Mouse (Mus musculus) adrenal gland, adult 18-20 months (tissue): ENCODE results near the gene Sh3gl2. TPM values are rescaled to one million over a fixed set of nuclear protein-coding genes. Genes with fewer than 3 reads are reported as not detected.

Experiments used
- DNase-seq, 2 experiments: peaks; one replicate each; pipeline ENCODE4 v3.0.0; 2021 to 2022; ENCODE audit warnings: low spot score in 2 of 2
- long read RNA-seq, 2 experiments: library from polyadenylated mRNA; stranded (forward); transcript quantifications; one replicate each; pipeline ENCODE4 v2.0.0; 2021
- total RNA-seq, 2 experiments: library from RNA; stranded (reverse); gene quantifications; 1 replicate in 1 of 2; 2 replicates in 1 of 2; pipeline ENCODE4 v1.2.3; 2021

Sh3gl2 gene
- 10 to 100 TPM; 24.0 to 32.9 TPM for total RNA-seq
- long read RNA-seq, experiment 1, transcript Sh3gl2-201 (9 exons, 2,822 nt): major isoform, 11 of 13 reads
- long read RNA-seq, experiment 1, partial matches to known transcripts: 1 of 13 reads
- long read RNA-seq, experiment 1, other reads (novel, unspliced or antisense): 1 of 13 reads
- long read RNA-seq, experiment 2, transcript Sh3gl2-201 (9 exons, 2,822 nt): major isoform, 48 of 54 reads
- long read RNA-seq, experiment 2, partial matches to known transcripts: 2 of 54 reads
- long read RNA-seq, experiment 2, other reads (novel, unspliced or antisense): 4 of 54 reads

GRCm38 (mm10) chr4:85205071-85205635, at the start of gene Sh3gl2:
Gene Sh3gl2, plus strand, starts transcription at chr4:85205126.
- peak; percentile 50 to 62 for DNase-seq

- DNase-seq: no peak
These were observed 43.8 kb upstream of the Sh3gl2 start for GRCm38 (mm10) chr4:85161156-85161555.

- peak; percentile 37 to 47 for DNase-seq
These were observed 42.2 kb upstream of the Sh3gl2 start for GRCm38 (mm10) chr4:85162468-85163312.

GRCm38 (mm10) chr4:85163313-85163615, 41.7 kb upstream of the Sh3gl2 start:
- no peak for DNase-seq

- no peak for DNase-seq
These were observed 36.9 kb upstream of the Sh3gl2 start for GRCm38 (mm10) chr4:85168001-85168400.

GRCm38 (mm10) chr4:85175466-85175865, 29.5 kb upstream of the Sh3gl2 start:
- DNase-seq: no peak

- DNase-seq: no peak
These were observed 26.4 kb upstream of the Sh3gl2 start for GRCm38 (mm10) chr4:85178394-85179051.

- no peak for DNase-seq
These were observed 18.9 kb upstream of the Sh3gl2 start for GRCm38 (mm10) chr4:85186011-85186410.

GRCm38 (mm10) chr4:85196201-85196600, 8.7 kb upstream of the Sh3gl2 start:
- peak in 1 of 2 experiments; percentile 10 for DNase-seq

- no peak for DNase-seq
These were observed 6.5 kb upstream of the Sh3gl2 start for GRCm38 (mm10) chr4:85198431-85198830.

- peak in 1 of 2 experiments; percentile 13 for DNase-seq
These were observed 2.3 kb upstream of the Sh3gl2 start for GRCm38 (mm10) chr4:85202582-85202981.

- peak; percentile 41 to 45 for DNase-seq
These were observed 798 bp downstream of the Sh3gl2 start for GRCm38 (mm10) chr4:85205636-85206211.

GRCm38 (mm10) chr4:85206675-85207400, 1.9 kb downstream of the Sh3gl2 start:
- no peak for DNase-seq

- DNase-seq: no peak
These were observed 2.6 kb downstream of the Sh3gl2 start for GRCm38 (mm10) chr4:85207515-85207914.

GRCm38 (mm10) chr4:85208531-85208930, 3.6 kb downstream of the Sh3gl2 start:
- DNase-seq: no peak

- no peak for DNase-seq
These were observed 6.0 kb downstream of the Sh3gl2 start for GRCm38 (mm10) chr4:85210953-85211352.

- DNase-seq: no peak
These were observed 12.1 kb downstream of the Sh3gl2 start for GRCm38 (mm10) chr4:85217003-85217402.

GRCm38 (mm10) chr4:85222716-85223115, 17.8 kb downstream of the Sh3gl2 start:
- DNase-seq: no peak

- DNase-seq: no peak
These were observed 21.8 kb downstream of the Sh3gl2 start for GRCm38 (mm10) chr4:85226731-85227130.
